Mouse (Mus musculus) cerebellum, postnatal 36 days (tissue): ENCODE results near the gene Utp18.

Experiments
- DNase-seq, 2 experiments: peaks; one replicate each; pipeline ENCODE4 v3.0.0; 2021 to 2022; ENCODE audit warnings: mixed read lengths in 2 of 2

Utp18 gene

GRCm38 (mm10) chr11:93828619-93829326 lies 56.8 kb downstream of the Utp18 start:
- no peak for DNase-seq

GRCm38 (mm10) chr11:93822261-93822660 lies 63.3 kb downstream of the Utp18 start:
- no peak for DNase-seq

- DNase-seq, result no peak
Measured at GRCm38 (mm10) chr11:93821533-93821932, 64.0 kb downstream of the Utp18 start.

- DNase-seq, result peak; percentile 83 to 86
Measured at GRCm38 (mm10) chr11:93817966-93818738, 67.4 kb downstream of the Utp18 start.

GRCm38 (mm10) chr11:93812955-93813354 lies 72.6 kb downstream of the Utp18 start:
- no peak for DNase-seq

GRCm38 (mm10) chr11:93812125-93812868 lies 73.3 kb downstream of the Utp18 start:
- peak; percentile 73 to 79 for DNase-seq
